Mouse (Mus musculus) E14TG2a.4 (cell line): ENCODE results near the gene Rwdd4a.

Source experiments
- H3K27me3 ChIP-seq: 2 replicates; pipeline ENCODE4 v1.6.1; 2014; ENCODE audit warnings: low read length, control low read depth; ENCODE audit not compliant: insufficient read depth
- H3K36me3 ChIP-seq: 2 replicates; pipeline ENCODE4 v1.6.1; 2014; ENCODE audit warnings: low read length, control low read depth; ENCODE audit not compliant: insufficient read depth
- H3K4me1 ChIP-seq: replicated peaks from 2 replicates; pipeline ENCODE4 v1.6.1; 2014; ENCODE audit warnings: low read depth, low read length, control low read depth
- H3K4me3 ChIP-seq: replicated peaks from 2 replicates; pipeline ENCODE4 v1.5.1; 2014; ENCODE audit warnings: mild to moderate bottlenecking, low read length
- H3K9me3 ChIP-seq: 2 replicates; pipeline ENCODE4 v1.6.1; 2014; ENCODE audit warnings: low read length, control low read depth
- CTCF ChIP-seq: conservative IDR thresholded peaks from 2 replicates; pipeline ENCODE4 v1.5.1; 2014; ENCODE audit warnings: low read length
- NANOG ChIP-seq: IDR thresholded peaks from 2 replicates; pipeline ENCODE4 v1.6.1; 2014; ENCODE audit warnings: borderline replicate concordance, low read length, mixed read lengths
- POU5F1 ChIP-seq: IDR thresholded peaks from 2 replicates; pipeline ENCODE4 v1.6.1; 2014; ENCODE audit warnings: low read length, borderline replicate concordance

The Rwdd4a gene

DNA sequence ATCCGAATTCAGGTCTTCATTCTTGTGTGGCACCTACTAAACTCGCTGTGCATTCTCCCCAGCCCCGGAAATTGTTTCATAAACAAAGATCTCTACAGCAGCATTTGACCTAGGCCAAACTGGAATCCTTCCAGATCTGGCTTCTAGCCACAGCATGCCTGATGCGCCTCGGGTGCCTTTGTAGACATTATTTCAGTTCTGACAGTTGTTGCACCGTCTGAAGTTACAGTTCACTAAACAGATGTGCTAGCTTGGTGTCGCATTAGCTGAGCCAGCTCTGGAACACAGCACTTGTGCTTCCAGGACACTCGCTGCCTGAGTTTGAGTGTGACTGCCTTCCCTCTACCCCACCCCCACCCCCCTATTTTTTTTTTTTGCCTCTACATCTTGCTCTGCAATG, 67.2 kb downstream of the Rwdd4a start:
- TF ChIP-seq POU5F1 (no peak), CTCF (no peak), NANOG (no peak)
- Histone ChIP-seq H3K36me3 (no peaks in the 10 kb centered on the region), H3K4me3 (no peak overlapping the region), H3K4me1 (no peaks in the 10 kb centered on the region), H3K9me3 (peaks cover 5% of the 10 kb centered on the region; the same call in 1 of the 2 replicates), H3K27me3 (no peaks in the 10 kb centered on the region)
